Mouse (Mus musculus): ENCODE data around the gene Acly. TPM values are rescaled to one million over a fixed set of nuclear protein-coding genes. Genes with fewer than 3 reads are reported as not detected.

Acly gene
- polyA plus RNA-seq, 1 experiment from 2014 or later: 29.5 TPM

GRCm38 (mm10) chr11:100472935-100473295 is 54.9 kb downstream of the Acly start:
- Histone ChIP-seq H3K4me3 (ENCODE audit: low read depth, low read length) (no peak overlapping the region), H3K4me1 (replicated peaks; ENCODE audit: control insufficient read depth, insufficient read depth, low read length) (no peaks in the 10 kb centered on the region; the same call in 1 of the 2 replicates), H3K27me3 (replicated peaks; ENCODE audit: control insufficient read depth, insufficient read depth, low read length) (no peaks in the 10 kb centered on the region), H3K9ac (ENCODE audit: low read depth, low read length) (no peak overlapping the region), H3K27ac (ENCODE audit: low read depth, low read length) (no peak overlapping the region), H3K4me2 (replicated peaks; ENCODE audit: low read depth) (peak overlapping the region; percentile 95), H3K9me3 (ENCODE audit: control insufficient read depth) (no peaks in the 10 kb centered on the region), H3K36me3 (ENCODE audit: control insufficient read depth, insufficient read depth) (peaks cover 9% of the 10 kb centered on the region)
- WGBS: 37% methylated on average over 5 of the region's 5 CpGs
- peak; percentile 46 for ATAC-seq
- no peak for TF ChIP-seq CTCF (IDR thresholded peaks at IDR 0.05; ENCODE audit: low read depth)

GRCm38 (mm10) chr11:100472197-100472934 is 55.4 kb downstream of the Acly start, which contains the start of gene Klhl11:
Gene Klhl11 (minus strand): TSS chr11:100472741.
- TF ChIP-seq CTCF (IDR thresholded peaks at IDR 0.05; ENCODE audit: low read depth): peak; percentile 88
- H3K27me3 ChIP-seq (replicated peaks; ENCODE audit: control insufficient read depth, insufficient read depth, low read length): no peaks in the 10 kb centered on the region
- H3K36me3 ChIP-seq (ENCODE audit: control insufficient read depth, insufficient read depth): peaks cover 7% of the 10 kb centered on the region
- ATAC-seq: peak; percentile 88
- peak within 1 kb of the TSS; percentile 95 for H3K4me2 ChIP-seq (replicated peaks; ENCODE audit: low read depth)
- under 1% methylated on average over 83 of the region's 83 CpGs for WGBS
- H3K4me3 ChIP-seq (ENCODE audit: low read depth, low read length): peak within 1 kb of the TSS; percentile 87
- peak within 1 kb of the TSS; percentile 88 for H3K9ac ChIP-seq (ENCODE audit: low read depth, low read length)
- no peaks in the 10 kb centered on the region; the same call in 1 of the 2 replicates for H3K4me1 ChIP-seq (replicated peaks; ENCODE audit: control insufficient read depth, insufficient read depth, low read length)
- no peaks in the 10 kb centered on the region for H3K9me3 ChIP-seq (ENCODE audit: control insufficient read depth)
- H3K27ac ChIP-seq (ENCODE audit: low read depth, low read length): peak within 1 kb of the TSS; percentile 82

- Histone ChIP-seq H3K36me3 (ENCODE audit: control insufficient read depth, insufficient read depth) (no peaks in the 10 kb centered on the region; the same call in none of the 2 replicates), H3K4me3 (ENCODE audit: low read depth, low read length) (peak overlapping the region; percentile 87), H3K4me2 (replicated peaks; ENCODE audit: low read depth) (peak overlapping the region; percentile 95), H3K4me1 (replicated peaks; ENCODE audit: control insufficient read depth, insufficient read depth, low read length) (no peaks in the 10 kb centered on the region; the same call in 1 of the 2 replicates), H3K9ac (ENCODE audit: low read depth, low read length) (peak overlapping the region; percentile 88), H3K9me3 (ENCODE audit: control insufficient read depth) (no peaks in the 10 kb centered on the region), H3K27ac (ENCODE audit: low read depth, low read length) (peak overlapping the region; percentile 82), H3K27me3 (replicated peaks; ENCODE audit: control insufficient read depth, insufficient read depth, low read length) (no peaks in the 10 kb centered on the region)
- no peak for TF ChIP-seq CTCF (IDR thresholded peaks at IDR 0.05; ENCODE audit: low read depth)
- ATAC-seq: no peak
- WGBS: 3% methylated on average over 30 of the region's 30 CpGs
Observed at GRCm38 (mm10) chr11:100471352-100472196, 56.2 kb downstream of the Acly start.

- no peaks in the 10 kb centered on the region for H3K27me3 ChIP-seq (replicated peaks; ENCODE audit: control insufficient read depth, insufficient read depth, low read length)
- WGBS: 70% methylated on average over 1 of the region's 1 CpGs
- H3K36me3 ChIP-seq (ENCODE audit: control insufficient read depth, insufficient read depth): peaks cover 15% of the 10 kb centered on the region
- H3K4me1 ChIP-seq (replicated peaks; ENCODE audit: control insufficient read depth, insufficient read depth, low read length): no peaks in the 10 kb centered on the region; the same call in 1 of the 2 replicates
- ATAC-seq: no peak
- no peak overlapping the region for H3K4me2 ChIP-seq (replicated peaks; ENCODE audit: low read depth)
- no peaks in the 10 kb centered on the region for H3K9me3 ChIP-seq (ENCODE audit: control insufficient read depth)
- no peak for TF ChIP-seq CTCF (IDR thresholded peaks at IDR 0.05; ENCODE audit: low read depth)
- H3K27ac ChIP-seq (ENCODE audit: low read depth, low read length): no peak overlapping the region
- no peak overlapping the region for H3K9ac ChIP-seq (ENCODE audit: low read depth, low read length)
- no peak overlapping the region for H3K4me3 ChIP-seq (ENCODE audit: low read depth, low read length)
Observed at GRCm38 (mm10) chr11:100465833-100466232, 62.0 kb downstream of the Acly start.

GRCm38 (mm10) chr11:100465229-100465792 is 62.5 kb downstream of the Acly start:
- no peaks in the 10 kb centered on the region for H3K4me1 ChIP-seq (replicated peaks; ENCODE audit: control insufficient read depth, insufficient read depth, low read length)
- no peak overlapping the region for H3K4me2 ChIP-seq (replicated peaks; ENCODE audit: low read depth)
- TF ChIP-seq CTCF (IDR thresholded peaks at IDR 0.05; ENCODE audit: low read depth): no peak
- no peaks in the 10 kb centered on the region for H3K27me3 ChIP-seq (replicated peaks; ENCODE audit: control insufficient read depth, insufficient read depth, low read length)
- H3K36me3 ChIP-seq (ENCODE audit: control insufficient read depth, insufficient read depth): peaks cover 15% of the 10 kb centered on the region
- ATAC-seq: no peak
- WGBS: 87% methylated on average over 1 of the region's 1 CpGs
- no peaks in the 10 kb centered on the region for H3K9me3 ChIP-seq (ENCODE audit: control insufficient read depth)
- H3K27ac ChIP-seq (ENCODE audit: low read depth, low read length): no peak overlapping the region
- H3K4me3 ChIP-seq (ENCODE audit: low read depth, low read length): no peak overlapping the region
- no peak overlapping the region for H3K9ac ChIP-seq (ENCODE audit: low read depth, low read length)

- H3K4me1 ChIP-seq (replicated peaks; ENCODE audit: control insufficient read depth, insufficient read depth, low read length): no peaks in the 10 kb centered on the region
- no peak overlapping the region for H3K9ac ChIP-seq (ENCODE audit: low read depth, low read length)
- WGBS: 90% methylated on average over 10 of the region's 10 CpGs
- no peak overlapping the region for H3K4me3 ChIP-seq (ENCODE audit: low read depth, low read length)
- no peak for ATAC-seq
- no peak for TF ChIP-seq CTCF (IDR thresholded peaks at IDR 0.05; ENCODE audit: low read depth)
- no peak overlapping the region for H3K4me2 ChIP-seq (replicated peaks; ENCODE audit: low read depth)
- no peaks in the 10 kb centered on the region for H3K27me3 ChIP-seq (replicated peaks; ENCODE audit: control insufficient read depth, insufficient read depth, low read length)
- H3K9me3 ChIP-seq (ENCODE audit: control insufficient read depth): no peaks in the 10 kb centered on the region
- H3K36me3 ChIP-seq (ENCODE audit: control insufficient read depth, insufficient read depth): peaks cover 19% of the 10 kb centered on the region
- no peak overlapping the region for H3K27ac ChIP-seq (ENCODE audit: low read depth, low read length)
Observed at GRCm38 (mm10) chr11:100462699-100463098, 65.1 kb downstream of the Acly start.
